Mouse (Mus musculus) gastrocnemius, postnatal 4 days (tissue): ENCODE measurements at regions not wholly inside any gene's neighbourhood (a gene's known extent, or its start where the extent isn't known, plus 50 kb on each side); places are given as distances from the start of the nearest gene placed in this dataset.

ENCODE experiments used
- DNase-seq, 2 experiments: peaks; one replicate each; pipeline ENCODE4 v3.0.0; 2021 to 2022; ENCODE audit warnings: low spot score in 2 of 2, mixed read lengths in 2 of 2

DNA sequence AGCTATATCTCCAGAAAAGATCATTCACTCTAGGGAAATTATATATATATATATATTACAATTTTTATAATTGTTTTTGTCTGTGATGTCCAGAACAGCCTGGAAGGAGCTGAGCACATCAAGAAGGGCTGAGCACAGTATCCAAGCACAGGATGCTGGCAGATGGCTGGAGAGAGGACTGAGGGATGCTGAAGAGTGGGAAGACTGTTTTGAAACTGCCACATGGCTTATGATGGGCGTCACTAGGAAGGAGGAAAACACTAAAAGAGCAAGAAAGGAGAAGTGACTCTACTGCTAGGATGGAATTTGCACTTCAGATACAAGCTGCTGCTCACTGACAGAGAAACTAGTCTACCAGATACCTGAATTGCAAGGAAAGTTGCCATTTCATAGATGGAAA lies 50.4 kb upstream of the Atg10 start:
- DNase-seq: no peak

GRCm38 (mm10) chr13:91274615-91275014 lies 50.8 kb upstream of the Atg10 start:
- DNase-seq: no peak

- DNase-seq: no peak
These were observed 55.7 kb upstream of the Atg10 start for GRCm38 (mm10) chr13:91279487-91279886.

DNA sequence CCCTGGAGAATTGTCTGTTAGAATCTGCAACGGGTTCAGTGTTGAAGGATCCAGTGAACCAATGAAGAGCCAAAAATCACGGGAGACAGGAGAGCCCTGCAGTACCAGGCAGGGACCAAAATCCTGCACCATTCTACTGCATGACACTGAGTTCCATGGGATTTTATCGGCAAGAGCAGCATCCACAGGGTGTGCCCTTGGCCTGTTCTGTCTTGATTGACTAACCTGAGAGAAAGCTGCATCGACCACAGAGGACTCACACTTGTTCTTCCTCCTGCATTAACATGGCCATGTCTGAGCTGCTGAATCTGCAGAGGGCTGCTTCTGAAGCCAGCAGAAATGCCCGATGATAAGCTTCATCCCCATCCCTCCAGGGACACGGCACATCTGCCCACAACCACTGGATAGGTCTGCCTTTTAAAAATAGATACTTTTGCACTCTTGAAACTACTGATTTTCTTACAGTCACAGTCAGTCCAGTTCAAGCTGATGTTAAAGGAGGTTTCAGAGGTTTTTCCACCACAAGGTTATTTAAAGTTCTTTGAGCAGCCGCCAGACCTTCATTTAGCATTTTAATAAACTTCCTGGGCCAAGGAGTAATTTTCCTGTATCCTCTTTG lies 71.9 kb upstream of the Atg10 start:
- DNase-seq: no peak

DNA sequence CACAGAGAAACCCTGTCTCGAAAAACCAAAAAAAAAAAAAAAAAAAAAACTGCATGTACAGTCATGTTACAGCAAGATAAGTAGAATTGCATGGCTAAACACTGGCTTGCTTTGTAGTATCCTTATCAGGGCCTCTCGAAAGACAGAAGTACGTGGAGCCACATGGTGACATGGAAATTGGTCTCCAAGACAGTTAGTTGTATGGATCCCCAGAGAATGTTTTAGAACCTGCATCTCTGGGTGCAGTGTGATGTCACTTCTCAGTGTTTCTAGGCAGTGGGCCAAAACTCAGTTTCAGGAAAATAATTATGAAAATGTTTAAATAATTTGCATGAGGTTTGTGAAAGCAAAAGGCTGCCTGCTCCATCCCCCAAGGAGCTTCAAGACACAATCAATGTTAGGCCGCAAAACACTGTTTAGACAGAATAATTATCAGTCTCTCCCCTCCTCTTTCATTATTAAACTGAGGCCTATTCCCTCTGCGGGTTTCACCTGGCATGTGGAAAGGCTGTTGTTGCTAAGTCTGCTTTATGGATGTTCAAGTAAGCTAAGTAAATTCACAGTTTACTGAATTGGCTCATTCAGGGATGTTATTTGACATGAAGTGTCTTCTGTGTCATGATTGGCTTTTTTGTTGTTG lies 72.9 kb upstream of the Atg10 start:
- no peak for DNase-seq

DNA sequence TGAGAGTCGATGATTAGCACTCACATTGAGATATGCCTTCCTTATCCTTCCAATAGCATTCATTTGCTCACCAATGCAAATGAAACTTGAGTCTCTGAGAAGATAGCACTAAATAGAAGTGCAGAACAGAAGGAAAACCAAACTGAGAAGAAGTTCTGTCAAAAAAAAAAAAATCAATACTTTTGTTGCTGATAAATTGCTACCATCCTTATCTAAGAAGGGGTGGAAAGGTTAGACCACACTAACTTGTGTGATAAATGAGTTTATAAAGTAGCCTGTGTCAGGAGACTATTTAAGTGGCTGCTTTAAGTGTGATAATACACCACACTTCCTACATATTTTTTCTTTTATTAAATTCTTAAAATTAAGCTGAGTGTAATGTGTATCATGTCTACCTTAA lies 78.1 kb upstream of the Atg10 start:
- no peak for DNase-seq

- DNase-seq: no peak
These were observed 82.1 kb upstream of the Atg10 start for GRCm38 (mm10) chr13:91305697-91306405.

- no peak for DNase-seq
These were observed 82.8 kb upstream of the Atg10 start for GRCm38 (mm10) chr13:91306545-91306944.

DNA sequence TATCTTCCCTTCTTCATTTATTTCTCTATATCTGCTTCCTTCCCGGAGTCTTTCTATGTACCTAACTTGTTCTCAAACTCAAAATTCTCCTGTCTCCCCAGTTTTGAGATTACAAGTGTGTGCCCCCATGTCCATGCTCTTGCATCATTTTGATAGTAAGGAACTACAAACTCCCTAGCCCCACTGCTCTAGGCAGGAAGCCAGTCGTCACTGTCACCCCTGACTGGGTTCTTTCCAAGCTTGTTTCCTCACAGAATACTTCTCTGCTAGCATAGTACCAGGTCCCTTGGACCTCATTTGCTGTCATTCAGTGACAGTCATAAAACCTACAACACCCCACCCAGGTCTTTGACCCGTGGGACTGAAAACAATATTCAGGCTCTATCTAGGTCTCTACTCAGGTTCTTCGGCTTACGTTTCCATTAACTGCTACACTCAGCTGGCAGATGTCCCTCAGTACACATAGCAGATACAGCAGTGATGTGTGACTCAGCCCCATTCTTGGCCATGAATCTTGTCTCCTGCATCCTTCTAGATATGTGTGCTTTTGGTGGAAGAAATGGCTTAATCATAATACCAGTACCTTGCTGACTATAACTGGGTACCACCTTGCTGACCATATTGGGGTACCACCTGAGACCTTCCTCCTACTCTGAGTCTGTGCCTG lies 89.3 kb upstream of the Atg10 start:
- DNase-seq: no peak

- no peak for DNase-seq
These were observed 98.6 kb upstream of the Atg10 start for GRCm38 (mm10) chr13:91322331-91322730.

- no peak for DNase-seq
These were observed 103.1 kb upstream of the Atg10 start for GRCm38 (mm10) chr13:91326834-91327233.

DNA sequence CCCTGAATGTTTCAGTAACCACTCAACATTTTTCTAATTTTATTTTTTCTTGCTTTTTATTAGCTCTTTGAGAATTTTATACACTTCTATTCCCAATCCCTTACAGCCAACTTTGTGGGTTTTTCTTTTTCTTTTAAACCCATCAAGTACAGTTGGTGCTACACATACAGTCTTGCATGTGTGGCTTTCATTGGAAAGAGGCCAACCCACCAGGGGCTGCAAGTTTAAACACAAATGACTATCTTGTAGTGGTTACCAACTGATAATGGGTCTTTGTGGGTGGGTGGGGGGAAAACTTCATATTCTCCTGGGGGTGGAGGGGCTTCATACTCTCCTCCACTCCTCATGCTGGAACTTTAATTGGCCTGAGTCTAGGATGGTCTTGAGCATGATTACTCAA lies 110.5 kb upstream of the Atg10 start:
- DNase-seq: no peak

GRCm38 (mm10) chr13:91344139-91344538 lies 115.9 kb upstream of the Ssbp2 start:
- no peak for DNase-seq

GRCm38 (mm10) chr13:91348489-91349083 lies 111.5 kb upstream of the Ssbp2 start:
- no peak for DNase-seq

DNA sequence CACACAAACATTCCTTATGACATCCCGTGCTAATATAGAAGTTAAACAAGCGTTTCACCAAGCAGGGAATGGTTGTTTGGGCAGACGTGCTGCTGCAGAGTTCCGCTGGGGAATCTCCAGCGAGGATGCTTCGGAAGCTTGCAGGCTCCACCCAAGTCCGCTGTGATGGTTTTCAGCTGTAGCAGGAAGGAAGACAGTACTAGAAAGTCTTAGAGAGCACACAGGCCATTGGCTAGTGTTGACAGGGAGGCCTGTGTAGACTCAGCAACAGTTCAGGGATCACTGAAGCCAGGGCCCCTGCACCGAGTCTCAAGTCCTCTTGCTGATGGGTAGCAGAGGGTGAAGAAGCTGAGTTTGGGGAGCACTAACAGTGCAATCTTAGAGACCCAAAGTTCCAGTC lies 107.8 kb upstream of the Ssbp2 start:
- no peak for DNase-seq

DNA sequence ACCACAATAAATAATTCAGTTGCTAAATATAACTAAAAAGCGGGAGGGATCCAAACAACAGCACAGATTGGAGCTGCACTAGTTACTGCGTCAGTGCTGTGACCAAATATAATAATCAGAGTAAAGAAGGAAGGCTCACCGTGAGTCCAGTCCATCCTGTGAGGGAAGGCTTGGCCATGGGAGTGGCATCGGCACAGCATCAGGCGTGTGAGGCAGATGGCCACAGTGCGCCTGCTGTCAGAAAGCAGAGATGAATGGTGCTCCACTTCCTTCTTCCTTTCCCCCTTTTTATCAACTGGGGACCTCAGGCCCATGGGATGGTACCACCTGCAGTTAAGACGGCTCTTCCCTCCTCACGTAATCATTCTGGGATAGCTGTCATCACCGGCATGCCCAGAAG lies 103.6 kb upstream of the Ssbp2 start:
- no peak for DNase-seq

DNA sequence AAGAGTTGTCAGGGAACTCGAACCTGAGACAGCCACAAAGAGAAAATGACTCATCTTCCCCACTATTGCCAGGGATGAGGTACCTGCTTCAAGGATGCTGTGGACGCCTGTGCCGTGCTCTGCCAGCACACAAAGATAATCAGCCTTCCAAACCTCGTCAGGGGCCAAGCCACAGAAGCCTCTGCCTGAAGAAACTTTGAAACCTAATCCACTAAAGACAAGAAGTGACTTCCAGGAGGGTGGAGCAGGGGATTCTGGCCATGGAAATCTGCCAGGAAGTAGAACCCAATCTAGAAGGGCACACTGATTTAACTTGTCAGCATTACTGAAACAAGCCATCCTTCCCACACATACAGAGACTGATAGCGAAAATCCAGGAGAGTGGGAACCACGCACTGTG lies 100.0 kb upstream of the Ssbp2 start:
- no peak for DNase-seq

DNA sequence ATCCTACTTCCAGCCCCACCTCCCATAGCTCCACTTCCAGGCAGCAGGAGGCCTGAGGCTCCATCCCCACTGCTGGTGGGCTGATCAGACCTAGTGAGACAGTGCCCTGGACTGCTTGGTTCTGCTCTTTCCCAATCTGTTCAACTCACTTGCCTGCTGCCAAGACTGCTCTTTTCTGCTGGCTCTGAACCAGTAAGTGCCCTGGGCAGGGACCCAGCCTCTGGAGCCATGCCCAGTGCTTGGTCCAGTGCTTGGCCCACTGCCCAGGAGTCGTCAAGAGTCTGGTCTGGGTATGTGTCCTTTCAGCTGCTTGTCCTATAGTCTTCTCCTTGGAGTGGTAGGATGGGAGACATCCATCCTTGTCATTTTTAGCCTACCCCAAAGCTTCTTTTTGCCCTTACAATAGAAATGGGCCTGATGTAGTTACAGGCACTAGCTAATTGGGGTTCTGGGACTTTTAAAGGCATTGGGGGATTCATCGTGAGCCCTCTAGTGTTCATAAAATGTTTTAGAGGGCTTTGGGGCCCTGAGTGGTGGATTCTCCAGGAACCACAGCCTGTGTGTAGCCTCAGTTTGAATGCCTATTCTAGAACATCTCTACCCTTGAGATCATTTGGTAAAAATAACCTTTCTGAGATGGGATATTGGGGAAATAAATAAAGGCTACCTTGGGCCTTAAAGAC lies 94.7 kb upstream of the Ssbp2 start:
- peak; percentile 62 to 80 for DNase-seq

GRCm38 (mm10) chr13:91366540-91366939 lies 93.5 kb upstream of the Ssbp2 start:
- DNase-seq: no peak

DNA sequence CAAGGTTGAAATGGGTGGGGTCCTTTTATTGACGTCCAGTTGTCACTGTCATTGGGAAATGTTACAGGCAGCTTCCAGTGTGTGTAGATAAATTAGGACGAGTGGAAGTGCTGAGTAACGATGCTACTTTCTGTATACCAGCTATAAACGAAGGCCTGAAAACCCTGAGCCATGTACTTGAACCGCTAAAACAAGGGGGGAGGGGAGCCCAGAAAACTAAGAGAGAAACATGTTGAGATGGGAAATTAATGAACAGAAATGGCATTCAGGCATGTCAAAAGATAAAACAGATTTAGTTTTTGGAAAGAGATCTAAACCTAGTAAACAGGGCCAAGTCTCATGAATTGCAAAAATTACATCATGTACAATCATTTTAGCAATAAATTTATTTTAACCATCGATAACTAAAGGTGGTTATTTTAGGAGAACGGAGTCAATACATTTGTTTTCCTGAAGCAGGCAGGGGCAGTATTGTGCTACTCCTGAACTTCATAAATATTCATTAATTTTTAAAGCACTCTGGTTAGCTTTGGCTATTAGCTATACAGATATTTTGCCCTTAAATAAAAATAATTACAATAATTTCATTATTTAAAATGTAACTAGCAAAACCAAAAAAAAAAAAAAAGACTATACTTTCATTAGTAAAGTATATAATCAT lies 92.1 kb upstream of the Ssbp2 start:
- no peak for DNase-seq

GRCm38 (mm10) chr13:91368664-91369063 lies 91.4 kb upstream of the Ssbp2 start:
- DNase-seq: no peak
